20 mouse cellular contexts compared by ENCODE assay signal in the genomic region with DNA sequence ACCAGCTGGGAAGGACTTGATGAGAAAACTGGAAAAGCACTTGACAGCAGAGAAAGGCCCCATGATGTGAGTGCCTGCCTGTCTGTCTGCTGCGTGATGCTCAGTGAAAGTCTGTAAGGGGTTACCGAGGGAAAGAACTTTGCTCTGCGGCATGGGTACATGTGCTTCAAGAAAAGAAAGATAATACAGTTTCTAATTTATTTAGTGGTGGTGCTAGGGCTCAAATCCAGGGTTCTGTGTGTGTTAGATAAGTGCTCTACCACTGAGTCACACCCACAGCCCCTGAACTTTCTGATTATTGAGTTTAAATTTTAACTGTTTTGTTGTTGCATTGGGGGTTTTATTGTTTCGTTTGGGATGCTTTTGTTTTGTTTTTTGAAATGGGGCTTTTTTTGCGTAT. TPM values are rescaled to one million over a fixed set of nuclear protein-coding genes. Genes with fewer than 3 reads are reported as not detected.
DNase-seq lines count a peak whose midpoint lies in the region; ATAC-seq and TF ChIP-seq lines count a peak whose summit lies in the region.
"Had no signal": no experiment of that assay in that cellular context is flagged by ENCODE, and none has a peak within 500 bp of the region (broad histone marks: within the 10 kb centered on the region; RNA-seq: fewer than 3 reads in every experiment).

No protein-coding gene starts in this region.

- H3K9me3 ChIP-seq in CH12.LX (replicated peaks; ENCODE audit: low read length) (no peaks in the 10 kb centered on the region), MEL (replicated peaks; ENCODE audit: insufficient read depth, low read length) (no peaks in the 10 kb centered on the region)
- H3K9me3 ChIP-seq in liver, embryonic 16.5 days (replicated peaks; ENCODE audit: control insufficient read depth, low read length): no peaks in the 10 kb centered on the region
- H3K9me3 ChIP-seq in midbrain, embryonic 16.5 days (replicated peaks; ENCODE audit: control insufficient read depth, low read length, poor library complexity, severe bottlenecking): no peaks in the 10 kb centered on the region
- H3K9me3 ChIP-seq: embryonic facial prominence, embryonic 12.5 days; forebrain, embryonic 10.5 days; midbrain, embryonic 13.5 days had no signal

- ATAC-seq in erythroid progenitor cell, adult 5-6 weeks (replicated peaks; ENCODE audit: low FRiP score, poor library complexity, severe bottlenecking): peak; percentile 70
- ATAC-seq in liver, embryonic 16.5 days (ENCODE audit: low read depth): peak; percentile 55
- ATAC-seq in megakaryocyte, adult 5-6 weeks (ENCODE audit: poor library complexity, severe bottlenecking): no peak
- ATAC-seq in midbrain, embryonic 16.5 days: no peak
- ATAC-seq: hindbrain, postnatal 0 days; intestine, postnatal 0 days; midbrain, embryonic 13.5 days had no signal

- no peak for TF ChIP-seq CTCF in CH12.LX (conservative IDR thresholded peaks at IDR 0.05 in 1 of 2, IDR thresholded peaks at IDR 0.05 in 1 of 2; ENCODE audit: low read depth in 2 of 2, low read length in 2 of 2)
- no peak for TF ChIP-seq CTCF in MEL (IDR thresholded peaks at IDR 0.05 in 2 of 3, conservative IDR thresholded peaks at IDR 0.05 in 1 of 3; ENCODE audit: control insufficient read depth in 1 of 3, insufficient read depth in 1 of 3, low read depth in 2 of 3, low read length in 3 of 3, poor library complexity in 1 of 3, severe bottlenecking in 1 of 3)

- H3K9ac ChIP-seq in CH12.LX (ENCODE audit: insufficient read depth, low read depth) (no peak overlapping the region), MEL (ENCODE audit: control insufficient read depth, low read depth, low read length, poor library complexity, severe bottlenecking) (peak overlapping the region; percentile 87)
- H3K9ac ChIP-seq in liver, embryonic 16.5 days (ENCODE audit: low read depth, low read length): peak overlapping the region; percentile 39
- no peak overlapping the region for H3K9ac ChIP-seq in midbrain, embryonic 16.5 days (ENCODE audit: low read depth, low read length)
- H3K9ac ChIP-seq: embryonic facial prominence, embryonic 12.5 days; midbrain, embryonic 13.5 days had no signal

- DNase-seq in CH12.LX (ENCODE audit: extremely low read depth) (no peak), MEL (ENCODE audit: low read depth, low spot score) (peak; percentile 96)
- no peak for DNase-seq in frontal cortex, adult 2 months (ENCODE audit: extremely low spot score in 1 of 2, low spot score in 1 of 2)
- DNase-seq: adrenal gland, postnatal 14 days; cerebellum, adult 2 months; gastrocnemius, postnatal 10 days; heart, adult 18-20 months; heart, postnatal 4 days; thymus, adult 18-20 months had no signal

- H3K36me3 ChIP-seq in CH12.LX (replicated peaks in 1 of 2; ENCODE audit: control insufficient read depth in 1 of 2, insufficient read depth in 1 of 2, low read length in 1 of 2): peaks cover 56 to 73% of the 10 kb centered on the region in 2 experiments
- H3K36me3 ChIP-seq in MEL (ENCODE audit: control insufficient read depth in 1 of 2, insufficient read depth in 2 of 2, low read length in 2 of 2): peaks cover 39 to 56% of the 10 kb centered on the region in 2 experiments
- peaks cover 57% of the 10 kb centered on the region for H3K36me3 ChIP-seq in liver, embryonic 16.5 days (ENCODE audit: control insufficient read depth, insufficient read depth)
- no peaks in the 10 kb centered on the region for H3K36me3 ChIP-seq in midbrain, embryonic 16.5 days (ENCODE audit: control insufficient read depth, insufficient read depth, low read length)

- H3K4me1 ChIP-seq in CH12.LX (ENCODE audit: control insufficient read depth in 1 of 2, insufficient read depth in 2 of 2) (peaks cover 6 to 32% of the 10 kb centered on the region in 2 experiments), MEL (ENCODE audit: control insufficient read depth in 1 of 2, insufficient read depth in 2 of 2, low read length in 2 of 2) (peaks cover 22 to 43% of the 10 kb centered on the region in 2 experiments)
- peaks cover 48% of the 10 kb centered on the region for H3K4me1 ChIP-seq in liver, embryonic 16.5 days (ENCODE audit: control insufficient read depth, low read depth, low read length)
- peaks cover 5% of the 10 kb centered on the region for H3K4me1 ChIP-seq in midbrain, embryonic 16.5 days (ENCODE audit: control insufficient read depth, insufficient read depth, low read length)

- no peak for TF ChIP-seq POLR2A in CH12.LX (IDR thresholded peaks at IDR 0.05; ENCODE audit: low read depth, low read length)
- TF ChIP-seq POLR2A in MEL (IDR thresholded peaks at IDR 0.05; ENCODE audit: control insufficient read depth in 1 of 2, insufficient read depth in 1 of 2, low read depth in 1 of 2, low read length in 2 of 2, poor library complexity in 1 of 2): no peak

- TF ChIP-seq RAD21 in CH12.LX (IDR thresholded peaks at IDR 0.05; ENCODE audit: low read depth, low read length) (no peak), MEL (IDR thresholded peaks at IDR 0.05; ENCODE audit: low read depth, low read length) (no peak)

- H3K79me2 ChIP-seq in CH12.LX (replicated peaks; ENCODE audit: control insufficient read depth, extremely low read depth, insufficient read depth, poor library complexity, severe bottlenecking) (peaks cover 42% of the 10 kb centered on the region), MEL (ENCODE audit: control insufficient read depth, insufficient read depth, low read length, poor library complexity) (peaks cover 44% of the 10 kb centered on the region)

- WGBS in liver, embryonic 16.5 days (ENCODE audit: insufficient replicate concordance): 38% methylated on average over 5 of the region's 5 CpGs
- 84% methylated on average over 5 of the region's 5 CpGs for WGBS in midbrain, embryonic 16.5 days

- H3K27me3 ChIP-seq in CH12.LX (replicated peaks) (no peaks in the 10 kb centered on the region), MEL (ENCODE audit: control insufficient read depth in 1 of 2, insufficient read depth in 2 of 2, low read length in 2 of 2) (no peaks in the 10 kb centered on the region)
- no peaks in the 10 kb centered on the region for H3K27me3 ChIP-seq in liver, embryonic 16.5 days (ENCODE audit: control insufficient read depth, insufficient read depth, low read depth, low read length)
- H3K27me3 ChIP-seq in midbrain, embryonic 16.5 days (ENCODE audit: control insufficient read depth, insufficient read depth, low read depth, low read length): no peaks in the 10 kb centered on the region
- H3K27me3 ChIP-seq: embryonic facial prominence, embryonic 12.5 days; midbrain, embryonic 13.5 days had no signal

- in situ Hi-C loops in CH12.LX (cut with MboI; ENCODE audit: low pct_ligation_motif_present, low pct_unique_long_range_greater_than_20kb, low sequenced_read_pairs): loop anchor here (10.0 kb wide), 2 partner anchors 63 to 217 kb away; no protein-coding TSS in a partner anchor

- H3K4me2 ChIP-seq in CH12.LX (ENCODE audit: insufficient read depth, low read depth, poor library complexity, severe bottlenecking): no peak overlapping the region
- peak overlapping the region; percentile 81 for H3K4me2 ChIP-seq in liver, embryonic 16.5 days (ENCODE audit: low read depth, low read length)
- no peak overlapping the region for H3K4me2 ChIP-seq in midbrain, embryonic 16.5 days (ENCODE audit: low read length)
- H3K4me2 ChIP-seq: embryonic facial prominence, embryonic 12.5 days; midbrain, embryonic 13.5 days had no signal

- no peak overlapping the region for H3K4me3 ChIP-seq in CH12.LX (replicated peaks in 1 of 3; ENCODE audit: low read depth in 2 of 3, low read length in 2 of 3, poor library complexity in 1 of 3)
- peak overlapping the region; percentile 10 to 39 for H3K4me3 ChIP-seq in MEL (ENCODE audit: control insufficient read depth in 1 of 2, insufficient read depth in 1 of 2, low read depth in 2 of 2, low read length in 2 of 2)
- peak overlapping the region; percentile 77 for H3K4me3 ChIP-seq in liver, embryonic 16.5 days (ENCODE audit: low read depth, low read length)
- H3K4me3 ChIP-seq in midbrain, embryonic 16.5 days (ENCODE audit: low read depth, low read length): no peak overlapping the region
- H3K4me3 ChIP-seq: embryonic facial prominence, embryonic 12.5 days; forebrain, embryonic 10.5 days; midbrain, embryonic 13.5 days; myocyte had no signal

- dilution Hi-C loops in CH12.LX (cut with MboI; ENCODE audit: extremely low pct_ligation_motif_present, extremely low pct_unique_long_range_greater_than_20kb, low sequenced_read_pairs): no loop called here

- TF ChIP-seq EP300 in CH12.LX (IDR thresholded peaks at IDR 0.05; ENCODE audit: low read length): no peak
- peak; percentile 98 to 99 for TF ChIP-seq EP300 in MEL (IDR thresholded peaks at IDR 0.05; ENCODE audit: low read depth in 1 of 2, low read length in 2 of 2)

- H3K27ac ChIP-seq in CH12.LX (ENCODE audit: insufficient read depth, low read depth) (no peak overlapping the region), MEL (ENCODE audit: control insufficient read depth, low read depth, low read length) (peak overlapping the region; percentile 89)
- peak overlapping the region; percentile 77 for H3K27ac ChIP-seq in liver, embryonic 16.5 days (ENCODE audit: low read length)
- no peak overlapping the region for H3K27ac ChIP-seq in midbrain, embryonic 16.5 days (ENCODE audit: low read length)
- H3K27ac ChIP-seq: embryonic facial prominence, embryonic 12.5 days; forebrain, embryonic 10.5 days; hindbrain, postnatal 0 days; macrophage; midbrain, embryonic 13.5 days had no signal

RNA-seq across cellular contexts. Expression of a gene that starts 3.9 kb away (rescaled TPM):
- total RNA-seq in CH12.LX (2012; rRNA removed) (47.4 and 78.9 TPM in 2 replicates), CH12.LX (2014; rRNA removed) (93.7 and 99.3 TPM in 2 replicates), MEL (2012; rRNA removed) (83.4 and 104 TPM in 2 replicates)
- polyA plus RNA-seq in CH12.LX (2012; ENCODE audit: insufficient read length, low read depth) (81.3 and 91.9 TPM in 2 replicates), MEL (2012; ENCODE audit: insufficient read depth in 1 of 2, insufficient read length in 2 of 2, low read depth in 1 of 2, low replicate concordance in 2 of 2, missing spikeins in 1 of 2) (10 to 100 TPM; 56.9 to 69.4 TPM)
- total RNA-seq in erythroid progenitor cell, adult 5-6 weeks (2015; ENCODE audit: low replicate concordance): 72.4 and 84.3 TPM in 2 replicates
- 96.1 and 116 TPM in 2 replicates for total RNA-seq in erythroid progenitor cell, adult 5-6 weeks (2017; ENCODE audit: low replicate concordance)
- 52.7 and 57.3 TPM in 2 replicates for polyA plus RNA-seq in liver, embryonic 16.5 days (2015; fragmentation: Nextera tagmentation; extraction: Ambion mirVana)
- 26.4 and 31.3 TPM in 2 replicates for total RNA-seq in megakaryocyte, adult 5-6 weeks (2015)
- 26.5 and 27.5 TPM in 2 replicates for total RNA-seq in megakaryocyte, adult 5-6 weeks (2017)
- 0.62 and 0.67 TPM in 2 replicates for polyA plus RNA-seq in frontal cortex, adult 2 months (2012; rRNA removed)
- 2.4 TPM in 2 replicates for polyA plus RNA-seq in midbrain, embryonic 16.5 days (2015; fragmentation: Nextera tagmentation; extraction: Ambion mirVana)

RNA-seq across cellular contexts. Expression of a gene that starts 16.1 kb away (rescaled TPM):
- 11.1 and 12.1 TPM in 2 replicates for total RNA-seq in CH12.LX (2012; rRNA removed)
- total RNA-seq in CH12.LX (2014; rRNA removed): 2.7 and 4.5 TPM in 2 replicates
- 12.4 and 13.7 TPM in 2 replicates for polyA plus RNA-seq in CH12.LX (2012; ENCODE audit: insufficient read length, low read depth)
- total RNA-seq in MEL (2012; rRNA removed): 9.8 and 12.1 TPM in 2 replicates
- polyA plus RNA-seq in MEL (2012; ENCODE audit: insufficient read depth in 1 of 2, insufficient read length in 2 of 2, low read depth in 1 of 2, low replicate concordance in 2 of 2, missing spikeins in 1 of 2): 10 to 100 TPM in 1 of 2 experiments, not detected in 1; 13.7 TPM
- total RNA-seq in erythroid progenitor cell, adult 5-6 weeks (2015; ENCODE audit: low replicate concordance): 4.3 and 18.4 TPM in 2 replicates
- 0.51 and 1.4 TPM in 2 replicates for total RNA-seq in erythroid progenitor cell, adult 5-6 weeks (2017; ENCODE audit: low replicate concordance)
- polyA plus RNA-seq in liver, embryonic 16.5 days (2015; fragmentation: Nextera tagmentation; extraction: Ambion mirVana): 4.2 and 5.4 TPM in 2 replicates
- 124 and 125 TPM in 2 replicates for total RNA-seq in megakaryocyte, adult 5-6 weeks (2015)
- total RNA-seq in megakaryocyte, adult 5-6 weeks (2017): 38.8 and 43.3 TPM in 2 replicates
- polyA plus RNA-seq in frontal cortex, adult 2 months (2012; rRNA removed): 6.4 and 7.9 TPM in 2 replicates
- 9.5 and 9.6 TPM in 2 replicates for polyA plus RNA-seq in midbrain, embryonic 16.5 days (2015; fragmentation: Nextera tagmentation; extraction: Ambion mirVana)

RNA-seq across cellular contexts. Expression of a gene that starts 48.1 kb away (rescaled TPM):
- 4.7 TPM in 2 replicates for total RNA-seq in CH12.LX (2012; rRNA removed)
- 1.9 and 2.1 TPM in 2 replicates for total RNA-seq in CH12.LX (2014; rRNA removed)
- polyA plus RNA-seq in CH12.LX (2012; ENCODE audit: insufficient read length, low read depth): 7.7 and 9.7 TPM in 2 replicates
- total RNA-seq in MEL (2012; rRNA removed): 2.9 and 3.2 TPM in 2 replicates
- 1 to 10 TPM in 1 of 2 experiments, not detected in 1; 7.1 TPM for polyA plus RNA-seq in MEL (2012; ENCODE audit: insufficient read depth in 1 of 2, insufficient read length in 2 of 2, low read depth in 1 of 2, low replicate concordance in 2 of 2, missing spikeins in 1 of 2)
- 15.1 and 36.0 TPM in 2 replicates for total RNA-seq in erythroid progenitor cell, adult 5-6 weeks (2015; ENCODE audit: low replicate concordance)
- total RNA-seq in erythroid progenitor cell, adult 5-6 weeks (2017; ENCODE audit: low replicate concordance): 8.2 and 8.9 TPM in 2 replicates
- polyA plus RNA-seq in liver, embryonic 16.5 days (2015; fragmentation: Nextera tagmentation; extraction: Ambion mirVana): 1.2 and 1.6 TPM in 2 replicates
- 25.9 and 26.6 TPM in 2 replicates for total RNA-seq in megakaryocyte, adult 5-6 weeks (2015)
- total RNA-seq in megakaryocyte, adult 5-6 weeks (2017): 4.9 and 7.0 TPM in 2 replicates
- polyA plus RNA-seq in frontal cortex, adult 2 months (2012; rRNA removed): 26.3 and 26.7 TPM in 2 replicates
- polyA plus RNA-seq in midbrain, embryonic 16.5 days (2015; fragmentation: Nextera tagmentation; extraction: Ambion mirVana): 4.5 and 4.7 TPM in 2 replicates

Comparison
In these comparisons a context has a peak if more than half of its experiments do, and no peak if none do; other contexts are left out.
1. H3K27ac ChIP-seq: peak in MEL (single experiment) and liver, embryonic 16.5 days (single experiment); none in CH12.LX (single experiment) and midbrain, embryonic 16.5 days (single experiment).
2. H3K4me3 ChIP-seq: peak in MEL (2 of 2) and liver, embryonic 16.5 days (single experiment); none in CH12.LX (0 of 3) and midbrain, embryonic 16.5 days (single experiment).
3. H3K9ac ChIP-seq: peak in MEL (single experiment) and liver, embryonic 16.5 days (single experiment); none in CH12.LX (single experiment) and midbrain, embryonic 16.5 days (single experiment).
4. ATAC-seq: peak in erythroid progenitor cell, adult 5-6 weeks (single experiment) and liver, embryonic 16.5 days (single experiment); none in megakaryocyte, adult 5-6 weeks (single experiment) and midbrain, embryonic 16.5 days (single experiment).
5. RNA of a gene that starts 3.9 kb away (polyA plus RNA-seq): 81.3 to 91.9 TPM in CH12.LX, 56.9 to 69.4 TPM in MEL and 52.7 to 57.3 TPM in liver, embryonic 16.5 days; 2.4 TPM in midbrain, embryonic 16.5 days and 0.62 to 0.67 TPM in frontal cortex, adult 2 months; every median in the first group is over 10 times any median in the second.